Mouse (Mus musculus) myocyte (in vitro differentiated cells): ENCODE data around the gene Pip5k1a. TPM values are rescaled to one million over a fixed set of nuclear protein-coding genes. Genes with fewer than 3 reads are reported as not detected.
A peak's percentile ranks its signal among the peaks of the same experiment; 100 is the strongest.

Experiments
- H3K27me3 ChIP-seq: one replicate; pipeline ENCODE4 v1.6.1; 2011; ENCODE audit not compliant: control insufficient read depth, insufficient read depth, insufficient read length
- H3K36me3 ChIP-seq: one replicate; pipeline ENCODE4 v1.6.1; 2011; ENCODE audit not compliant: control insufficient read depth, insufficient read depth
- H3K4me2 ChIP-seq: one replicate; pipeline ENCODE4 v1.6.1; 2011; ENCODE audit warnings: low read depth, control low read depth
- H3K4me3 ChIP-seq: one replicate; pipeline ENCODE4 v1.5.1; 2011; ENCODE audit warnings: mild to moderate bottlenecking, control low read depth, moderate library complexity
- H3K79me2 ChIP-seq: one replicate; pipeline ENCODE4 v1.6.1; 2011; ENCODE audit not compliant: control insufficient read depth, insufficient read depth
- H3ac ChIP-seq: one replicate; pipeline ENCODE4 v1.6.1; 2011; ENCODE audit not compliant: control insufficient read depth, insufficient read length
- CEBPB ChIP-seq: IDR thresholded peaks from 2 replicates; pipeline ENCODE4 v1.6.1; 2011; ENCODE audit warnings: mild to moderate bottlenecking, moderate library complexity; ENCODE audit not compliant: poor library complexity, insufficient read depth, severe bottlenecking
- E2F4 ChIP-seq: IDR thresholded peaks from one replicate; pipeline ENCODE4 v1.6.1; 2011; ENCODE audit warnings: mild to moderate bottlenecking, control low read depth, moderate library complexity; ENCODE audit not compliant: insufficient read depth
- MAX ChIP-seq: IDR thresholded peaks from one replicate; pipeline ENCODE4 v1.6.1; 2011; ENCODE audit warnings: low read depth, mild to moderate bottlenecking, control low read depth
- MYOD1 ChIP-seq, 3 experiments: IDR thresholded peaks; one replicate each; pipeline ENCODE4 v1.6.1; 2011; ENCODE audit warnings: control low read depth in 2 of 3, low read depth in 2 of 3, mild to moderate bottlenecking in 2 of 3, moderate library complexity in 1 of 3; ENCODE audit not compliant: insufficient read length in 2 of 3, control insufficient read depth in 1 of 3
- MYOG ChIP-seq, 3 experiments: IDR thresholded peaks; one replicate each; pipeline ENCODE4 v1.6.1; 2011; ENCODE audit warnings: control low read depth in 2 of 3, low read depth in 2 of 3, mild to moderate bottlenecking in 2 of 3; ENCODE audit not compliant: insufficient read length in 2 of 3, control insufficient read depth in 1 of 3, insufficient read depth in 1 of 3
- POLR2A ChIP-seq: IDR thresholded peaks from one replicate; pipeline ENCODE4 v1.6.1; 2011; ENCODE audit warnings: low read depth, mild to moderate bottlenecking, control low read depth, moderate library complexity; ENCODE audit not compliant: insufficient read length
- POLR2AphosphoS2 ChIP-seq: IDR thresholded peaks from one replicate; pipeline ENCODE4 v1.6.1; 2011; ENCODE audit warnings: low read depth, control low read depth; ENCODE audit not compliant: insufficient read length
- REST ChIP-seq: IDR thresholded peaks from one replicate; pipeline ENCODE4 v1.6.1; 2011; ENCODE audit warnings: mild to moderate bottlenecking, control low read depth, moderate library complexity; ENCODE audit not compliant: insufficient read depth, insufficient read length
- SRF ChIP-seq: IDR thresholded peaks from one replicate; pipeline ENCODE4 v1.6.1; 2011; ENCODE audit warnings: low read depth; ENCODE audit not compliant: control insufficient read depth, insufficient read length
- TCF12 ChIP-seq: IDR thresholded peaks from one replicate; pipeline ENCODE4 v1.6.1; 2011; ENCODE audit warnings: mild to moderate bottlenecking, control low read depth; ENCODE audit not compliant: poor library complexity, insufficient read depth, severe bottlenecking
- TCF3 ChIP-seq: IDR thresholded peaks from one replicate; pipeline ENCODE4 v1.6.1; 2011; ENCODE audit warnings: low read depth, control low read depth; ENCODE audit not compliant: insufficient read length
- USF1 ChIP-seq: IDR thresholded peaks from one replicate; pipeline ENCODE4 v1.6.1; 2011; ENCODE audit warnings: low read depth, mild to moderate bottlenecking, control low read depth, moderate library complexity
- polyA plus RNA-seq: library from polyadenylated mRNA; unstranded; fragments of >200 nt; fragmentation: generic; extraction: Trizol; gene quantifications from one replicate; pipeline ENCODE4 v1.2.1, GENCODE M21; 2012; ENCODE audit warnings: missing spikeins

The Pip5k1a gene
- polyA plus RNA-seq, 1 experiment: 27.3 TPM

GRCm38 (mm10) chr3:95141474-95141873, 34.7 kb upstream of the Pip5k1a start:
- Histone ChIP-seq H3K4me2 (no peak overlapping the region), H3ac (no peak overlapping the region), H3K79me2 (no peaks in the 10 kb centered on the region), H3K36me3 (no peaks in the 10 kb centered on the region), H3K4me3 (no peak overlapping the region), H3K27me3 (no peaks in the 10 kb centered on the region)
- TF ChIP-seq E2F4: no peak
- no peak for TF ChIP-seq MAX
- TF ChIP-seq POLR2A: no peak
- no peak for TF ChIP-seq TCF3
- no peak for TF ChIP-seq SRF
- TF ChIP-seq POLR2AphosphoS2: no peak
- no peak for TF ChIP-seq CEBPB
- no peak for TF ChIP-seq TCF12

GRCm38 (mm10) chr3:95140795-95141194, 34.1 kb upstream of the Pip5k1a start:
- TF ChIP-seq MYOG (IDR thresholded peaks at IDR 0.05; ENCODE audit: control insufficient read depth in 1 of 3, insufficient read depth in 1 of 3, insufficient read length in 2 of 3, low read depth in 2 of 3): no peak
- no peak for TF ChIP-seq USF1
- TF ChIP-seq E2F4: no peak
- TF ChIP-seq MYOD1 (IDR thresholded peaks at IDR 0.05; ENCODE audit: control insufficient read depth in 1 of 3, insufficient read length in 2 of 3, low read depth in 2 of 3): no peak
- no peak for TF ChIP-seq MAX
- TF ChIP-seq REST: no peak
- no peak for TF ChIP-seq SRF
- TF ChIP-seq POLR2AphosphoS2: no peak
- no peak for TF ChIP-seq TCF12
- TF ChIP-seq TCF3: no peak
- no peak for TF ChIP-seq CEBPB
- TF ChIP-seq POLR2A: no peak
- no peak overlapping the region for H3K4me2 ChIP-seq
- no peak overlapping the region for H3K4me3 ChIP-seq
- H3ac ChIP-seq: no peak overlapping the region
- no peaks in the 10 kb centered on the region for H3K27me3 ChIP-seq
- peaks cover 5% of the 10 kb centered on the region for H3K79me2 ChIP-seq
- H3K36me3 ChIP-seq: no peaks in the 10 kb centered on the region

DNA sequence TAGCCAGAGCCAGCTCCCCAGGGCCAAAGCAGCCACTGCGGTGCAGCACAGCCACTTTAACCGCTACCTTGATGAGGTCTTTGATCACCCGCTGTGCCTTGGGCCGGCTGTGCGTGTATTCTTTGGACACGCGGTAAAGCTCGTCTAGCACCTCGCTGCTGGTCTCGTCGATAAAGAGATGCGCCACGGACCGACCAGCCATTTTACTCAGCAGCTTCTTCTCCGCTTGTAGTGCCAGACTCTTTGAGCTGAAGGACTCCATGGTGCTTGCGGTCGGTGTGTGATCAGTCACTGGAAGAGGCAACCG, 33.5 kb upstream of the Pip5k1a start:
- H3K79me2 ChIP-seq: peaks cover 8% of the 10 kb centered on the region
- TF ChIP-seq MYOG (IDR thresholded peaks at IDR 0.05; ENCODE audit: control insufficient read depth in 1 of 3, insufficient read depth in 1 of 3, insufficient read length in 2 of 3, low read depth in 2 of 3) (no peak), MAX (no peak), SRF (no peak), MYOD1 (IDR thresholded peaks at IDR 0.05; ENCODE audit: control insufficient read depth in 1 of 3, insufficient read length in 2 of 3, low read depth in 2 of 3) (no peak), E2F4 (no peak), CEBPB (no peak)
- H3K36me3 ChIP-seq: no peaks in the 10 kb centered on the region
- H3K4me2 ChIP-seq: no peak overlapping the region
- H3K27me3 ChIP-seq: no peaks in the 10 kb centered on the region
- H3K4me3 ChIP-seq: no peak overlapping the region
- H3ac ChIP-seq: no peak overlapping the region

GRCm38 (mm10) chr3:95139586-95140288, 33.0 kb upstream of the Pip5k1a start:
- peaks cover 8% of the 10 kb centered on the region for H3K79me2 ChIP-seq
- H3K36me3 ChIP-seq: no peaks in the 10 kb centered on the region
- H3K27me3 ChIP-seq: no peaks in the 10 kb centered on the region
- H3K4me3 ChIP-seq: no peak overlapping the region
- no peak overlapping the region for H3K4me2 ChIP-seq
- no peak for TF ChIP-seq MYOD1 (IDR thresholded peaks at IDR 0.05; ENCODE audit: control insufficient read depth in 1 of 3, insufficient read length in 2 of 3, low read depth in 2 of 3)
- TF ChIP-seq CEBPB: no peak
- TF ChIP-seq E2F4: no peak
- H3ac ChIP-seq: no peak overlapping the region

DNA sequence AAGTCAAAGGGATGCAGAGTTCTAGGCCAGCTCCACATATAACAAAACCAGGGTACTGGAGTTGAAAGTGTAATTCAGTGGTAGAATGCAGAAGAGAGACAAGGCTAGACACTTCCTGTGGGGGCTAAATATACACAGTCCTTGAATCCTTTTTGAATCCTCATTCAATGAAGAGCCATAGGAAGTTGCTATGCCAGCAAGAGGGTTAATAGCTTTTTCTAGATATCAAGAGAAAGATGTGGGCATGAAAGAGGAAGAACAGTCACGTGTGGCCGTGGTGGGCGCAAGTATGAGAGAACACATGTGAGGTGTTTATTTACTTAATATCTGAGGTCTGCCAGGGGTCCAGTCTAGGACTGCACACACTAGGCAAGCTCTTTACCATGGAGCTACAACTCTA, 29.6 kb upstream of the Pip5k1a start:
- H3K4me3 ChIP-seq: peak overlapping the region; percentile 42
- no peaks in the 10 kb centered on the region for H3K36me3 ChIP-seq
- H3ac ChIP-seq: no peak overlapping the region
- H3K27me3 ChIP-seq: no peaks in the 10 kb centered on the region
- TF ChIP-seq REST (no peak), SRF (no peak), POLR2A (no peak), MYOG (IDR thresholded peaks at IDR 0.05; ENCODE audit: control insufficient read depth in 1 of 3, insufficient read depth in 1 of 3, insufficient read length in 2 of 3, low read depth in 2 of 3) (no peak), POLR2AphosphoS2 (no peak), TCF3 (no peak), MYOD1 (IDR thresholded peaks at IDR 0.05; ENCODE audit: control insufficient read depth in 1 of 3, insufficient read length in 2 of 3, low read depth in 2 of 3) (no peak), CEBPB (no peak), MAX (no peak), USF1 (no peak), E2F4 (no peak)
- H3K79me2 ChIP-seq: peaks cover 8% of the 10 kb centered on the region
- H3K4me2 ChIP-seq: no peak overlapping the region
